Mouse (Mus musculus) small intestine, adult 2 months (tissue): Measurements from ENCODE around the gene Baz2b.

Source experiments
- CTCF ChIP-seq: fragments of 200-500 bp; IDR thresholded peaks from 2 replicates; pipeline ENCODE4 v1.5.1; 2012; ENCODE audit warnings: low read depth, mild to moderate bottlenecking, control low read depth, inconsistent platforms, low read length, moderate library complexity, mixed read lengths; ENCODE audit not compliant: insufficient replicate concordance, insufficient read length; ENCODE audit errors: extremely low read depth
- POLR2A ChIP-seq: fragments of 200-500 bp; IDR thresholded peaks from 2 replicates; pipeline ENCODE4 v1.6.1; 2012; ENCODE audit warnings: low read depth, mild to moderate bottlenecking, control low read depth, inconsistent platforms, low read length, moderate library complexity

GRCm38 (mm10) chr2:60019546-60020250 lies 189.9 kb downstream of the Baz2b start:
- TF ChIP-seq CTCF (no peak), POLR2A (no peak)
